Mouse (Mus musculus): ENCODE results near the gene Sycp3. TPM values are rescaled to one million over a fixed set of nuclear protein-coding genes. Genes with fewer than 3 reads are reported as not detected.
A peak's percentile ranks its signal among the peaks of the same experiment; 100 is the strongest.

The Sycp3 gene
- polyA plus RNA-seq (2012; rRNA removed): 0.02 TPM in 1 of 2 replicates, not detected in the other
- 0.18 TPM in 1 of 2 replicates, not detected in the other for polyA plus RNA-seq (2014; fragmentation: Nextera tagmentation; extraction: Ambion mirVana)

DNA sequence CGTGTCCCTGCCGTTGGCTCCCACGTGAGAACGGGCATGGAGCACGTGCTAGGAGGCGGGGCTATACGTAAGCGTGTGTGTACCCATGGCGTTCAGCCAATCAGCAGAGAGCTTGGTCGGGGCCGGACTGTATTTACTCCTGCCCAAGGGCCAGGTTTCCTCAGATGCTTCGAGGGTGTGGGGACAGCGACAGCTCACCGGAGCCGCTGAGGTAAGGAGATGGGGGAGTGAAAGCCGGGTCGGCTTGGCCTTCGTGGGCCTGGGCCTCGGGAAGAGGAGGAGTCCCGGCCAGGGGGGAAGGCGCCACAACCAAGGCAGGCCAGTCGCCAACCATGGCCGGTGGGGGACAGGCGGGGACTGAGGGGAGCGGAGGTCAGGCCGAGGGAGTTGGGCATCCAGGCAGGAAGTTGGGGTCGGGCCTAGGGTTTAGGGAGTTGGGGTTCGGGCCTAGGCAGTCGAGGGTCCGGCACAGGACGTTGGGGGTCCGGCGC lies at the start of gene Sycp3:
Gene Sycp3, plus strand, starts transcription at position 68 of the 491 bp plus-strand sequence.
- ATAC-seq (ENCODE audit: insufficient read depth) (0 out of 2 replicates have a peak, but pooled peaks have one; percentile 11), DNase-seq (ENCODE audit: low read depth in 3 of 3, low spot score in 3 of 3) (no peak)
- H3K27me3 ChIP-seq (ENCODE audit: control insufficient read depth, insufficient read depth, low read length): no peaks in the 10 kb centered on the region
- TF ChIP-seq EP300 (IDR thresholded peaks at IDR 0.05; ENCODE audit: low read depth): no peak
- no peak for TF ChIP-seq CTCF (IDR thresholded peaks at IDR 0.05; ENCODE audit: low read depth)
- no peak within 1 kb of the TSS for H3K4me3 ChIP-seq (ENCODE audit: insufficient read depth in 1 of 2, low read depth in 2 of 2, low read length in 2 of 2)
- no peak within 1 kb of the TSS for H3K27ac ChIP-seq
- no peaks in the 10 kb centered on the region for H3K36me3 ChIP-seq (replicated peaks; ENCODE audit: control insufficient read depth, insufficient read depth, low read depth)
- H3K9ac ChIP-seq (replicated peaks): no peak within 1 kb of the TSS
- 78% methylated on average over 33 of the region's 33 CpGs for WGBS (ENCODE audit: insufficient replicate concordance)
- no peaks in the 10 kb centered on the region for H3K4me1 ChIP-seq (replicated peaks; ENCODE audit: control insufficient read depth in 2 of 2, insufficient read depth in 2 of 2, low read length in 1 of 2)
- no peak within 1 kb of the TSS for H3K4me2 ChIP-seq (ENCODE audit: low read depth)
- H3K9me3 ChIP-seq (ENCODE audit: control insufficient read depth, low read length): no peaks in the 10 kb centered on the region

DNA sequence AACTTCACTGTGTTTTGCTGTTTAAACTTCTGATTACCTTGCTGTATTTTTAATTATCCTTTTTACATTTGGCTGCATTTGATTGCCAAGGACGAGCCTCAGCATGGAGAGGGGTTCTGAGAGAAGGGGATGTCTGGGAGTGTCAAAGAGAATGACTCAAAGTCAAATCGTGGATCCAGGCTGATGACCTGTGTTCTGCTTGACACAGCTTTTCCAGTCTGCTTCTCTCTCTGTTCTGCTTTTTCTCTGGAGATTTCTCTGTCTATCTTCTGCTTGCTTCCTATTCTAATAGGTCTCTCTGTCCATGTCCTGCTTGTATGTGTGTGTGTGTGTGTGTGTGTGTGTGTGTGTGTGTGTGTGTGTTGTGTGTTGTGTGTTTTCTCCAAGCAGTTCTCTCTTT lies 49.6 kb upstream of the Sycp3 start:
- H3K9me3 ChIP-seq (ENCODE audit: control insufficient read depth, low read length): no peaks in the 10 kb centered on the region
- no peak overlapping the region for H3K27ac ChIP-seq
- H3K36me3 ChIP-seq (replicated peaks; ENCODE audit: control insufficient read depth, insufficient read depth, low read depth): no peaks in the 10 kb centered on the region
- H3K4me3 ChIP-seq (ENCODE audit: insufficient read depth in 1 of 2, low read depth in 2 of 2, low read length in 2 of 2): no peak overlapping the region
- H3K4me2 ChIP-seq (ENCODE audit: low read depth): no peak overlapping the region
- ATAC-seq (ENCODE audit: insufficient read depth) (no peak), DNase-seq (ENCODE audit: low read depth in 3 of 3, low spot score in 3 of 3) (no peak)
- no peaks in the 10 kb centered on the region for H3K27me3 ChIP-seq (ENCODE audit: control insufficient read depth, insufficient read depth, low read length)
- H3K4me1 ChIP-seq (replicated peaks; ENCODE audit: control insufficient read depth in 2 of 2, insufficient read depth in 2 of 2, low read length in 1 of 2): no peaks in the 10 kb centered on the region
- no peak overlapping the region for H3K9ac ChIP-seq (replicated peaks)
- TF ChIP-seq CTCF (IDR thresholded peaks at IDR 0.05; ENCODE audit: low read depth): no peak
- TF ChIP-seq EP300 (IDR thresholded peaks at IDR 0.05; ENCODE audit: low read depth): no peak
- WGBS (ENCODE audit: insufficient replicate concordance): 36% methylated on average over 2 of the region's 2 CpGs

DNA sequence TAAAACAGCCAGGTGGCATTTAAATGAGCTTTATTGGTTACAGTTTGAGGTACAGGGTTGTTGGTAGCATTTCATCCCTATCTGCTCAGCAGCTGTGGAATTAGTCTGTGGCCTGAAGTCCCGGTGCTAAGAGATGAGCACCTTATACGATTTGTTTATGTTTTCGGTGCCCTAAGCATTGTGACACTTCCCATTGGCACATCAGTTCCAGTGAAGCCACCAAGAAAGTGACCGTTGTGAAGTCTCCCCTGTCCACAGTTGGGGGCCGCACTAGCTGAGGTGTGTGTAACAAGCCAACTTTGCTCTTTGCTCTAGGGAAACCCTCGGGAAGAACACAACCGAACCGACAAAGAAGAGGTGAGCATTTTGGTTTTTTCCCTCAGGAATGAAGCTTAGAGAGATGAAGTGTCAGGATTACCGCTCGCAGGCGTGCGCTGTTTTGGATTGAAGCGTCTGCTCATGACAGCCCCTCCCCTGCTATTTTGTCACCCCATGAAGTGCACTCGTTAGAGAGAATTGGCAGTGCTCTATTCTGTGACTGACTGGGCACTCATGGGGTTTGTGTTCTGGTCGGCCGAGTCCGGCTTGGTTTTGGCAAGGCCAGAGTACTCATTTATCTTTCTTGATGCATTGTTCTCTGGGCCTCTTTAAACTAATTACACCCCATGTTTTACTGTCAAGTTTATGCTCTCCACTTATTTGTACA lies 46.9 kb upstream of the Sycp3 start:
- Histone ChIP-seq H3K9ac (replicated peaks) (no peak overlapping the region), H3K27ac (no peak overlapping the region), H3K4me1 (replicated peaks; ENCODE audit: control insufficient read depth in 2 of 2, insufficient read depth in 2 of 2, low read length in 1 of 2) (no peaks in the 10 kb centered on the region; a peak in 1 of 4 replicates), H3K4me3 (ENCODE audit: insufficient read depth in 1 of 2, low read depth in 2 of 2, low read length in 2 of 2) (no peak overlapping the region), H3K27me3 (ENCODE audit: control insufficient read depth, insufficient read depth, low read length) (no peaks in the 10 kb centered on the region), H3K9me3 (ENCODE audit: control insufficient read depth, low read length) (no peaks in the 10 kb centered on the region), H3K4me2 (ENCODE audit: low read depth) (no peak overlapping the region), H3K36me3 (replicated peaks; ENCODE audit: control insufficient read depth, insufficient read depth, low read depth) (no peaks in the 10 kb centered on the region)
- DNase-seq (ENCODE audit: low read depth in 3 of 3, low spot score in 3 of 3): no peak
- 79% methylated on average over 17 of the region's 17 CpGs for WGBS (ENCODE audit: insufficient replicate concordance)
- ATAC-seq (ENCODE audit: insufficient read depth): no peak
- TF ChIP-seq EP300 (IDR thresholded peaks at IDR 0.05; ENCODE audit: low read depth) (no peak), CTCF (IDR thresholded peaks at IDR 0.05; ENCODE audit: low read depth) (no peak)

DNA sequence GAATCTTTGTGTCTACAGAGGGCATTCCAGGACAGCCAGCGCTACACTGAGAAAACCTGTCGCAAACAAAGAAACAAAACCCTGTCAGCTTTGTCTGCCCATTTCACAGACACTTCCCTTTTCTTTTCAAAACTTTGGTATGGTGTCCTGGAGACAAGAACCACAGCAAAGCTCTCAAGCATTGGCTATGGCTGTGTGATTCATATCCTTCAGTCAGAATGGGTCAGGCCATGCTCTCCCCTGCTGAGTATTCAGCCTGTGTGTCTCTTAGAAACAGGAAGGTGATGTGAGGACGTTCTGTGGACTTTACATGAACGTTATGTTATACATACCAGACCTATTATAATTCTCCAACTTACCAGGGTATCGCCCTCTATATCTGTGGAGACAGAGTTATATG lies 41.7 kb upstream of the Sycp3 start:
- no peak for ATAC-seq (ENCODE audit: insufficient read depth)
- no peak overlapping the region for H3K4me3 ChIP-seq (ENCODE audit: insufficient read depth in 1 of 2, low read depth in 2 of 2, low read length in 2 of 2)
- no peaks in the 10 kb centered on the region; the same call in 1 of the 2 replicates for H3K36me3 ChIP-seq (replicated peaks; ENCODE audit: control insufficient read depth, insufficient read depth, low read depth)
- no peak overlapping the region for H3K27ac ChIP-seq
- DNase-seq (ENCODE audit: low read depth in 3 of 3, low spot score in 3 of 3): peak in 1 of 3 experiments; percentile 14
- H3K27me3 ChIP-seq (ENCODE audit: control insufficient read depth, insufficient read depth, low read length): no peaks in the 10 kb centered on the region
- no peak overlapping the region for H3K4me2 ChIP-seq (ENCODE audit: low read depth)
- no peaks in the 10 kb centered on the region; a peak in 1 of 4 replicates for H3K4me1 ChIP-seq (replicated peaks; ENCODE audit: control insufficient read depth in 2 of 2, insufficient read depth in 2 of 2, low read length in 1 of 2)
- TF ChIP-seq CTCF (IDR thresholded peaks at IDR 0.05; ENCODE audit: low read depth) (no peak), EP300 (IDR thresholded peaks at IDR 0.05; ENCODE audit: low read depth) (no peak)
- H3K9me3 ChIP-seq (ENCODE audit: control insufficient read depth, low read length): no peaks in the 10 kb centered on the region
- 56% methylated on average over 5 of the region's 5 CpGs for WGBS (ENCODE audit: insufficient replicate concordance)
- no peak overlapping the region for H3K9ac ChIP-seq (replicated peaks)

DNA sequence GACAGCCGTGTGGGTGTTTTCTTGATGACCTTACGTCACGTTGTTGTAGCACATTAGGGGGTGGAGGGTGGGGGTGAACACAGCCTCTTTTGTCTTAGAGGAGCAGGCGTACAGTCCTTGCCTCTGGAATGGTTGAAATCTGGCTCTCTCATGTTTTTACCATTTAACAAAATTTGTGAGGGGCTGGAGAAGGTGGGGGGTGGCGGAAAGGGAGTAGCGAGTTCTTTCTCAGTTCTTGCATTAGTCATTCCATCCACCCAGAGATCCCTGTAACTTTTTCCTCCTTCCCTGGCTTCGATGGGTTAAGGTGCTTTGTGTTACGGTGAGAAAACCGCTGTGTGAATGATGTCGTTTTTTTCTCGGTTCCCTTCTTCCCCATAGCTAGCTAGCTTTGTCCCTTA lies 39.2 kb upstream of the Sycp3 start:
- Histone ChIP-seq H3K27ac (no peak overlapping the region), H3K4me3 (ENCODE audit: insufficient read depth in 1 of 2, low read depth in 2 of 2, low read length in 2 of 2) (no peak overlapping the region), H3K9ac (replicated peaks) (no peak overlapping the region), H3K36me3 (replicated peaks; ENCODE audit: control insufficient read depth, insufficient read depth, low read depth) (no peaks in the 10 kb centered on the region; the same call in 1 of the 2 replicates), H3K27me3 (ENCODE audit: control insufficient read depth, insufficient read depth, low read length) (no peaks in the 10 kb centered on the region), H3K4me1 (replicated peaks; ENCODE audit: control insufficient read depth in 2 of 2, insufficient read depth in 2 of 2, low read length in 1 of 2) (no peaks in the 10 kb centered on the region; a peak in 1 of 4 replicates), H3K9me3 (ENCODE audit: control insufficient read depth, low read length) (no peaks in the 10 kb centered on the region), H3K4me2 (ENCODE audit: low read depth) (no peak overlapping the region)
- DNase-seq (ENCODE audit: low read depth in 3 of 3, low spot score in 3 of 3) (no peak), ATAC-seq (ENCODE audit: insufficient read depth) (no peak)
- 68% methylated on average over 11 of the region's 11 CpGs for WGBS (ENCODE audit: insufficient replicate concordance)
- TF ChIP-seq EP300 (IDR thresholded peaks at IDR 0.05; ENCODE audit: low read depth) (no peak), CTCF (IDR thresholded peaks at IDR 0.05; ENCODE audit: low read depth) (no peak)
